Mouse (Mus musculus) lung, adult 2 months (tissue): ENCODE results near the gene C1qtnf6. TPM values are rescaled to one million over a fixed set of nuclear protein-coding genes. Genes with fewer than 3 reads are reported as not detected.

Source experiments
- DNase-seq: peaks from one replicate; pipeline ENCODE4 v3.0.0; 2022
- H3K4me1 ChIP-seq: fragments of 200-500 bp; 2 replicates; pipeline ENCODE4 v1.6.1; 2011; ENCODE audit warnings: low read length; ENCODE audit not compliant: control insufficient read depth, insufficient read depth
- H3K4me3 ChIP-seq: fragments of 200-500 bp; replicated peaks from 2 replicates; pipeline ENCODE3; 2011; ENCODE audit warnings: low read depth, mild to moderate bottlenecking, control low read depth, low read length; ENCODE audit errors: extremely low read depth
- CTCF ChIP-seq: fragments of 200-500 bp; IDR thresholded peaks from 2 replicates; pipeline ENCODE4 v1.5.1; 2011; ENCODE audit warnings: mild to moderate bottlenecking, low read length, control low read depth; ENCODE audit not compliant: insufficient read depth
- POLR2A ChIP-seq: fragments of 200-500 bp; IDR thresholded peaks from 2 replicates; pipeline ENCODE4 v1.6.1; 2011; ENCODE audit warnings: low read depth, mild to moderate bottlenecking, control low read depth, low read length, borderline replicate concordance; ENCODE audit errors: extremely low read depth
- WGBS: fragments of 180-500 bp; shearing (Covaris S2); methylation state at CpG from one replicate; pipeline ENCODE4 v1.1.7; 2018; 5-methylcytosine and 5-hydroxymethylcytosine counted together
- polyA plus RNA-seq: library from polyadenylated mRNA; depleted of rRNA; stranded (reverse); fragments of >200 nt; gene quantifications from 2 replicates; pipeline ENCODE4 v1.2.3, GENCODE M21; 2012

C1qtnf6 gene
- polyA plus RNA-seq, 1 experiment, result 23.0 TPM

- WGBS, result 57% methylated on average over 12 of the region's 12 CpGs
- no peak for TF ChIP-seq CTCF
- no peak for TF ChIP-seq POLR2A
- Histone ChIP-seq H3K4me1 (no peaks in the 10 kb centered on the region), H3K4me3 (no peak overlapping the region)
- DNase-seq, result no peak
Observed at GRCm38 (mm10) chr15:78509297-78509899, 21.8 kb downstream of the C1qtnf6 start.

DNA sequence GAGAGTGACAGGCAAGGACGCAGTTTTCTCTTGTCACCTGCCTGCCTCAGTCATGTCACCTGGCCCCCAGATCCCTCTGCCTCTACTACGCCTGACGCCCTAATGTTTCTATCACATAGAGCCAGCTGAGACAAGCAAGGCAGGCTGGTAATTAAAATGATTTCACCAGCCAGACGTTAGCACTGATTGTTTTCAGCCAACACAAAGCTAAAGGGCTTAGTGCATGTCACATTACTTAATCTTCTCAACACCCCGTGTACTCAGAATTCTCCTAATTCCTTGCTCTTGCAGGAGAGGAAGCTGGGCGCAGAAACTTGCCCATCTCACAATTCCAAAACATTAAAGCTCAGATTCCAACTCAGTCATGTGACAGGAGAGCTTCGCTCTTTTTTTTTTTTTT lies 22.8 kb downstream of the C1qtnf6 start:
- WGBS, result 59% methylated on average over 7 of the region's 7 CpGs
- Histone ChIP-seq H3K4me3 (no peak overlapping the region), H3K4me1 (no peaks in the 10 kb centered on the region)
- no peak for DNase-seq
- TF ChIP-seq CTCF, result no peak
- no peak for TF ChIP-seq POLR2A

DNA sequence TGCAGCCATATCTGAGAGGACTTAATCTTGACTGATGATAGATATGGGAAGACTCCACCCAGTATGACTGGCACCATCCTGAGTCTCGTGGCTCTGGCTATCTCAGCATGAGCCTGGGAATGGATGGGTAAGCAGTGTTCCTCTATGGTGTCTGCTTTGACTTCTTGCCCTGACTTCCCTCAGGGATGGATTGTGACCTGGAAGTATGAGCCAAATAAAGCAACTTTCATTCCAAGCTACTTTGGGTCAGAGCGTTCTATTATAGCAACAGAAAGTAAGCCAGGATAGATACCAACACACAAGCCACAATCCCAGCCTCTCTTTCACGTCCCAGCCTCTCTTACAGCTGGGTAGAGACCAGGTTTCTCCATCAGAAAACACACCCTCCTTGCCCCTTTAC lies 25.7 kb downstream of the C1qtnf6 start:
- TF ChIP-seq POLR2A (no peak), CTCF (no peak)
- WGBS, result 73% methylated on average over 3 of the region's 3 CpGs
- Histone ChIP-seq H3K4me3 (no peak overlapping the region), H3K4me1 (no peaks in the 10 kb centered on the region)
- no peak for DNase-seq

GRCm38 (mm10) chr15:78504816-78505215 lies 26.4 kb downstream of the C1qtnf6 start:
- H3K4me1 ChIP-seq, result no peaks in the 10 kb centered on the region
- no peak for DNase-seq
- 87% methylated on average over 5 of the region's 5 CpGs for WGBS
- H3K4me3 ChIP-seq, result no peak overlapping the region
- TF ChIP-seq POLR2A (no peak), CTCF (no peak)

DNA sequence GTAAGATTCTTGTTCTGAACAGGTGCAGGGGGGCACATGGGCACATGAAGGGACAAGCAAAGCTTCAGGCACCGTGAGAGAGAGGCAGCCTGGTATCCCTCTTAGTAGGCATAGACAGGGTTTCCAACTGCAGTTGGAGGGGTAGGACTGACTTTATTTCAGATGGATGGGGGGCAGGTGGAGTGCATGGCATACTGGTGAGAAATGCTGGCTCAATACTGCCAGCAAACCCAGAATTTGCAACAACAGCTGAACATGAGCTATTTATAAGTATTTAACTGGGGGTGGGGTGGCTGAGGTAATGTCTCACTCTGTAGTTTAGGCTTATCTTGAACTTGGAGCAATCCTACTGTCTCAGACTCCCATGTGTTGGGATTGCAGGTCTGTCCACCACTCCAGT lies 27.2 kb downstream of the C1qtnf6 start:
- Histone ChIP-seq H3K4me3 (no peak overlapping the region), H3K4me1 (no peaks in the 10 kb centered on the region)
- no peak for DNase-seq
- 73% methylated on average over 1 of the region's 1 CpGs for WGBS
- no peak for TF ChIP-seq CTCF

GRCm38 (mm10) chr15:78502437-78503132 lies 28.6 kb downstream of the C1qtnf6 start:
- H3K4me1 ChIP-seq, result no peaks in the 10 kb centered on the region
- TF ChIP-seq POLR2A (no peak), CTCF (no peak)
- no peak overlapping the region for H3K4me3 ChIP-seq
- 66% methylated on average over 18 of the region's 18 CpGs for WGBS
- no peak for DNase-seq

GRCm38 (mm10) chr15:78494968-78495406 lies 36.2 kb downstream of the C1qtnf6 start, which contains the start of gene Il2rb:
Gene Il2rb (minus strand): TSS chr15:78495271.
- no peak for TF ChIP-seq CTCF
- no peak; the same call in 1 of the 2 replicates for TF ChIP-seq POLR2A
- H3K4me1 ChIP-seq, result no peaks in the 10 kb centered on the region
- DNase-seq, result no peak
- WGBS, result 87% methylated on average over 11 of the region's 11 CpGs
- H3K4me3 ChIP-seq, result no peak within 1 kb of the TSS

DNA sequence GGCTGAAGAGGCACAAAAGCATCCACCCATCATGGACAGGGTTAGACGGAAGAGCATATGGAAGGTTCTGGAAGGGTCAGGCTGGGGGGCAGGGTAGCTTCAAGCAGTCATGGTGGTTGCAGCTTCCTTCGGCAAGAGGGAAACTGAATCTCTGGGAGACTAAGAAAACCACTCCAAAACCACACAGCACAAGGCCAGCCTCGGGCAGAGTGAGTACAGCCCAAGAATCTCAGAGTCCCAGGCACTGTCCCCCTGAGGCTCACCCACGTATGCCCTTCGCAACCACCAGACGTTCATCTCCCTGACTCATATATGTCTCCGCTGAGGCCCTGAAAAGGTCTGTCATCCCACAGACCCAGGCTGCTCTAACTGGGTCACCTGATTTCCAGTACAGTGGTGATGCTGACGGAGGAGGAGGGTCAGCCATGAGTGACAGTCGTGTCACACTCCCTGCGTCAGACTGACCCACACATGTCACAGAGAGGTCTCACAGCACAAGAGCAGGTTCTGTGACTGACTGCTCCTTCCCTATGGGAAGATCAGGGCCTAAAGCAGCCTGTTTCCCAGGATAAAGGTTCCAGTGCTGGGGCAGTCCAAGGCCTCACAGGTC lies 37.7 kb downstream of the C1qtnf6 start:
- DNase-seq, result no peak
- 72% methylated on average over 10 of the region's 10 CpGs for whole genome bisulfite sequencing
- no peak for TF ChIP-seq CTCF
- no peak for TF ChIP-seq POLR2A
- no peaks in the 10 kb centered on the region for H3K4me1 ChIP-seq
- no peak overlapping the region for H3K4me3 ChIP-seq

DNA sequence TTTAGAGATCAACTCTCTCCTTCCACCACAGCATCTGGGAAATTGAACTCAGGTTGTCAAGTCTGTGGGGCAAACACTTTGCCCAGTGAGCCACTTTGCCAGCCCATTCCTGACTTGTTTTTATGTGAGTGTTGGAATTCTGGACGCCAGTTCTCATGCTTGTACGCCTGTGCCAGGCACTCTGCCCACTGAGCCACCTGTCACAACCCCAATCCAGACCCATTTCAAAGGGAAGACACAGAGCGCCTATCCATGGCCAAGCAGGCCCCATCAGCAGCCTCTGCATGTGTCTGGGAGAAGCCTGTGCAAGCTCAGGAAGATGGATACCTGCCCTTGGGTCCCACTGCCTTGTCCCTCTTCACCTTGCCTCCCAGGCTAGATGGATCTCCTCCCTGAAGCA lies 39.9 kb downstream of the C1qtnf6 start:
- no peak overlapping the region for H3K4me3 ChIP-seq
- H3K4me1 ChIP-seq, result no peaks in the 10 kb centered on the region
- WGBS, result 76% methylated on average over 3 of the region's 3 CpGs
- TF ChIP-seq CTCF, result no peak
- TF ChIP-seq POLR2A, result no peak
- no peak for DNase-seq

DNA sequence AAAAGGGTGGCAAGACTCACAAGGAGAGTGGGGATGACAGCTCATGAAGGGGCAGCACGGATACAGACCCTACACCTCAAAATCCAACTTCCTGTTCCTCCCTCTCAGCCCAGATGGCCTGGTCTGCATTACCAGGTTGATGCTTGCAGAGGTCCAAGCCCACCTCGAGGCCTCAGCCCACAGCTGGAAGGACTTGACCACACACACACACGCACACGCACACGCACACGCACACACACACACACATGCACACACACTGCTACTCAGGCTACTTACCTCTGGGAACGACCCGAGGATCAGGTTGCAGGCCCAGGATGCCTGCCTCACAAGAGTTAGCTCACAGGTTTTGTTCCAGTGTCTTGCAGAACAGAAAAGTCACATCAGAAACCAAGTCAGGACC lies 41.3 kb downstream of the C1qtnf6 start:
- no peak for DNase-seq
- 64% methylated on average over 8 of the region's 8 CpGs for WGBS
- no peaks in the 10 kb centered on the region for H3K4me1 ChIP-seq
- TF ChIP-seq CTCF, result no peak
- no peak for TF ChIP-seq POLR2A
- H3K4me3 ChIP-seq, result no peak overlapping the region
